Mouse (Mus musculus): ENCODE data around the gene Pgp.

GRCm38 (mm10) chr17:24507806-24508460 is 37.7 kb downstream of the Pgp start:
- TF ChIP-seq CTCF (IDR thresholded peaks at IDR 0.05 in 2 of 3, conservative IDR thresholded peaks at IDR 0.05 in 1 of 3; ENCODE audit: control insufficient read depth in 1 of 3, insufficient read depth in 1 of 3, low read depth in 2 of 3, low read length in 3 of 3, poor library complexity in 1 of 3, severe bottlenecking in 1 of 3) (no peak), POLR2A (IDR thresholded peaks at IDR 0.05; ENCODE audit: control insufficient read depth in 1 of 2, insufficient read depth in 1 of 2, low read depth in 1 of 2, low read length in 2 of 2, poor library complexity in 1 of 2) (no peak), POLR2AphosphoS2 (IDR thresholded peaks at IDR 0.05; ENCODE audit: low read length) (no peak), MXI1 (IDR thresholded peaks at IDR 0.05; ENCODE audit: low read depth, low read length) (no peak), ZKSCAN1 (IDR thresholded peaks at IDR 0.05; ENCODE audit: low read depth, low read length) (no peak)

Data from MEL (cell line).